Mouse (Mus musculus) C2C12 (cell line): Measurements from ENCODE around the gene Rapsn.

Experiments used
- CEBPB ChIP-seq: IDR thresholded peaks from one replicate; pipeline ENCODE4 v1.6.1; 2011; ENCODE audit warnings: low read depth, mild to moderate bottlenecking, control low read depth, moderate library complexity
- CTCF ChIP-seq: IDR thresholded peaks from one replicate; pipeline ENCODE4 v1.5.1; 2011; ENCODE audit not compliant: control insufficient read depth, insufficient read depth, insufficient read length
- FOSL1 ChIP-seq: IDR thresholded peaks from one replicate; pipeline ENCODE4 v1.8.0; 2011; ENCODE audit warnings: mild to moderate bottlenecking, low read length; ENCODE audit not compliant: poor library complexity, insufficient read depth, severe bottlenecking
- MAX ChIP-seq: IDR thresholded peaks from one replicate; pipeline ENCODE4 v1.6.1; 2011; ENCODE audit warnings: mild to moderate bottlenecking, control low read depth
- MYOD1 ChIP-seq: IDR thresholded peaks from one replicate; pipeline ENCODE4 v1.6.1; 2011; ENCODE audit warnings: low read depth; ENCODE audit not compliant: control insufficient read depth, insufficient read length
- USF1 ChIP-seq: IDR thresholded peaks from one replicate; pipeline ENCODE4 v1.6.1; 2011; ENCODE audit warnings: low read depth, mild to moderate bottlenecking, control low read depth, moderate library complexity

DNA sequence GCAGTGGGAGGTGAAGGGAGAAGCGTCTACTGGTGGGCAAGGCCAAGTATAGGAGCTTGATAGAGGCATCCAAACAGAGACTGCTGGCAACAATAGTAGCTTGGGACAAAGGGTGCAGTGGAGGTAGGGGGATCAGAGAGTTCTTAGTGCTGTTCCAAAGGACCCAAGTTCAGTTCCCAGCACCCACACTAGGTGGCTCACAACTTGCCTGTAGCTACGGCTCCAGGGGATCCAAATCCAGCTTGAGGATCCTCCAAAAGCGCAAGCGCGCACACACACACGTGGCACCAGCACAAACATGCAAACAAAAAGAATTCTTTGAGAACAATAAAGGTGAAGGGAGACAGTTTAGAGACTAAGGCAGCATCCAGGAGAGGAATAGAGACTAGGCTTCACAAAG, 28.8 kb downstream of the Rapsn start:
- TF ChIP-seq CTCF (no peak), MAX (no peak), USF1 (no peak), FOSL1 (no peak), MYOD1 (no peak), CEBPB (no peak)
